Mouse (Mus musculus): Measurements from ENCODE around the gene D130043K22Rik.
"Not testable (repeated sequence)": the region's sequence is repeated elsewhere in the genome, so short reads cannot be mapped to it uniquely, and the experiment has no call there.

D130043K22Rik gene

GRCm38 (mm10) chr13:24832131-24832810 is 12.7 kb upstream of the D130043K22Rik start:
- no peak for DNase-seq

- DNase-seq = no peak
These were observed 12.2 kb upstream of the D130043K22Rik start for GRCm38 (mm10) chr13:24832811-24833155.

DNA sequence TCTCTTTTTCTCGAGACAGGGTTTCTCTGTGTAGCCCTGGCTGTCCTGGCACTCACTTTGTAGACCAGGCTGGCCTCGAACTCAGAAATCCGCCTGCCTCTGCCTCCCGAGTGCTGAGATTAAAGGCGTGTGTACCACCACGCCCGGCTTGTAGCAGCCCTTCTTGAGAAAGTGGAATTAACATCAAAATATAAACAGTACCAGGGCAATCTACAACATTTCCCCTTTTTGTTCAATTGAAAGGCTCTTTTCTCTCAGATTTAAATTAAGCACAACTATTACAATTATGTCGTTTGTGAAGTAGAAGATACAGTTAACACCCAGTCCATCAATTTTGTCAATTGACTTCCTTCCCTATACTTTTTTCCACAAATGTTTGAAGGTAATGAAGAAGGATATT is 7.2 kb upstream of the D130043K22Rik start:
- not testable (repeated sequence) for DNase-seq

GRCm38 (mm10) chr13:24839831-24840230 is 5.1 kb upstream of the D130043K22Rik start:
- no peak for DNase-seq

- no peak for DNase-seq
These were observed 3.2 kb upstream of the D130043K22Rik start for GRCm38 (mm10) chr13:24841702-24842101.

GRCm38 (mm10) chr13:24849318-24849717 is 4.4 kb downstream of the D130043K22Rik start:
- DNase-seq = no peak

DNA sequence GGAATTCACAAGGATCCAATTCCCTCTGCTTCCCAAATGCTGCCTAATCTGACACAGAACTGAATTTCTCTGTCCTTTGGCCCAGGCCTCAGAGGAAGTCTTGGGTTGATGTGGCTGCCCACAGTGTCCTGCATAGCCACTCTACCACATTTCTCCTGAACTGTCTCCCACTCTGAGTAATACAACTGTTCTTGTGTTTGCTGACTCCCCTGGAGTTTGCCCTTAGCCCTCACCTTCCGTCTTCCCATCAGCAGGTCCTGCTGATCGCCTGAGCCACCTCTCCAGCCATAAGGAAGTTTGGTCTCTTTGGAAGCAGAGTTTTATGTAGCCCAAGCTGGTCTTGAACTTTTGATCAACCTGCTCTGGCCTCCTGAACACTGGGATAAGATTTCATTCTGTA is 7.1 kb downstream of the D130043K22Rik start:
- DNase-seq = no peak

DNA sequence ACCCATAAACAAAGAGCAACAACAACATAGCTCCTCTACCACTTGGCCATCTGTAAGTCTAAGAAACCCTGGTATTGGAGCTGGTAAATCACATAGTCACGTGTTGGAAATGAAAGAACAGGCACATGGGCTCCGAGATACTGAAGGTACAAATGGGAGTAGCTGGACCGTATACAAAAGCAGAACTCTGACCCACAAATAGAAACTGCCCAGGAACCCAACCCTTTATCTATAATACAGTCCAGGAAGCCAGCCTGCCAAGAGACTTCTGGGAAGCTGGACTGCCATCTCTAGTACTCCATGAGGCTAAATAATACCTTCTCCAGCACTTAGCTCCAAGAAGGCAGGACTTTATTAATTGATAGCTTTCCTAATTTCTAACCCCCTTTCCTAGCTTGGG is 7.6 kb downstream of the D130043K22Rik start:
- no peak for DNase-seq

- DNase-seq = no peak
These were observed 14.2 kb downstream of the D130043K22Rik start for GRCm38 (mm10) chr13:24859115-24859514.

DNA sequence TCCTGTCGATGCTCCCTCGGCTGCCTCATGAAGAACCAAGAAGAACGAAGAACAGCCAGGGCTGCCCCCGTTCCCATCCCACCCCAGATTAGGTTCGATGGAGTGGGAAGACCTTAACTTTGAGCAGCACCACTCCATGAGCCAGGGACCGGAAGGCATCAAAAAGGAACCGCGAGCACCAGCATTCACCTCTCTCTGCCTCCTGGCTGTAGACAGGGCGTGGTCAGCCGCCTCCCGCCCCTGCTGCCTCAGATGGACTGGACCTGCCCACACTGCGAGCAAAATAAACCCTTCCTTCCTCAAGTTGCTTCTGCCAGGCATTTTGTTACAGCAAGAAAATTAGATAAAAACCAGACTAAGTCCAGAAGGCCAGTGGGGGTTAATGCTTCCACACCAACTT is 16.1 kb downstream of the D130043K22Rik start:
- no peak for DNase-seq

GRCm38 (mm10) chr13:24862021-24862420 is 17.1 kb downstream of the D130043K22Rik start:
- no peak for DNase-seq

- DNase-seq = peak; percentile 67
These were observed 17.6 kb downstream of the D130043K22Rik start for GRCm38 (mm10) chr13:24862520-24862919.

GRCm38 (mm10) chr13:24866430-24867402 is 21.8 kb downstream of the D130043K22Rik start:
- no peak for DNase-seq

GRCm38 (mm10) chr13:24867789-24868188 is 22.9 kb downstream of the D130043K22Rik start:
- no peak for DNase-seq

GRCm38 (mm10) chr13:24868233-24868632 is 23.3 kb downstream of the D130043K22Rik start:
- DNase-seq = no peak

- DNase-seq = no peak
These were observed 34.6 kb downstream of the D130043K22Rik start for GRCm38 (mm10) chr13:24879359-24880040.

GRCm38 (mm10) chr13:24880208-24880607 is 35.3 kb downstream of the D130043K22Rik start:
- no peak for DNase-seq

DNA sequence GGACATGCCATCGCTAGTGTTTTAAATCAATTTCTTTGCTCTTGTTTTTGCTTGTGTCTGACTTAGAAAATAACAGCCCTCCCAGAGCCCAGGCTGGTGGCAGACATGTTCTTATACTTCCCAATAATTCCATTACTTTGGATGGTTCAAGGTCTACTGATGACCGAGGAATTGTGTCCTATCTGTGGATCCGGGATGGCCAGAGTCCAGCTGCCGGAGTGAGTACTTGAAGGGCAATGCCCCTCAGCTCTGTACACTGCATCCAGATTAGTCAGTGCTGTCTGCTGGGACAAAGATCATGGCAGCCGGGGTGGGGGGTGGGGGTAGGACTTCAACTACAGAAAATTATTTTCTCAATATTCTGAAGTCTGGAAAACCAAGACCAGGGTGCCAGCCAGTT is 35.8 kb downstream of the D130043K22Rik start:
- DNase-seq = no peak

DNA sequence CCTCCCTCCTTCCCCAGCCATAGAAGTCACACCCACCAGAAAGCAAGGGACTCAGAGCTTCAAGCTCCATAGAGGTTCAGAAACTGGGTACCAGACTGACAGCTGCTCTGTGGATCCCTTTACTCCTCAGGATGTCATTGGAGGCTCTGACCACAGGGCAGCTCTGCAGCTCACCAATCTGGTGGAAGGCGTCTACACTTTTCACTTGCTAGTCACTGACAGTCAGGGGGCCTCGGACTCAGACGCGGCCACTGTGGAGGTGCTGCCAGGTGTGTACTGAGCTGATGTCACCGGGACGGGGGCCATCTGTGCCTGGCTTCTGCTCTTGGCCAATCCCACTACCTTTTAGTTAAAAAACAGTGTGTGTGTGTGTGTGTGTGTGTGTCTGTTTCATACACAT is 37.5 kb downstream of the D130043K22Rik start:
- no peak for DNase-seq

GRCm38 (mm10) chr13:24889554-24889953 is 44.6 kb downstream of the D130043K22Rik start:
- DNase-seq = no peak

GRCm38 (mm10) chr13:24892516-24892915 is 47.6 kb downstream of the D130043K22Rik start:
- no peak for DNase-seq

DNA sequence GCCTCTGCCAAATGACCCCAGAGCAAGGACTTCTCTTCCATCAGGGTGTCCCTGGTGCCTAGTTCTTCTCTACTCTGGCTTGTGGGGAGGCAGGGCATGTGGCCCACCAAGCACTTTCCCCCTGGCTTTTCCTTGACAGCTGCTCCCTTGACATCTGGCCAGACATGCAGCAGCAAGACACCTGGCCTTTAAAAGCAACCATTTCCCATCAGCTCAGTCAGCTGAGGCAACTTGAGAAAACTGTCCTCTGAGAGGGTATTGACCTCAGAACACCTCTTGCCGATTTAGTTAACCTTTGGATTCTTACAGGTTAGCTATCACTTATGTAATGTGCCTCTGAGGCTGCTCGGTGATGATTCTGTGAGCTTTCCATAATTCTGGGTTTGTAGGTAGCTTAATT is 48.9 kb downstream of the D130043K22Rik start:
- no peak for DNase-seq

DNA sequence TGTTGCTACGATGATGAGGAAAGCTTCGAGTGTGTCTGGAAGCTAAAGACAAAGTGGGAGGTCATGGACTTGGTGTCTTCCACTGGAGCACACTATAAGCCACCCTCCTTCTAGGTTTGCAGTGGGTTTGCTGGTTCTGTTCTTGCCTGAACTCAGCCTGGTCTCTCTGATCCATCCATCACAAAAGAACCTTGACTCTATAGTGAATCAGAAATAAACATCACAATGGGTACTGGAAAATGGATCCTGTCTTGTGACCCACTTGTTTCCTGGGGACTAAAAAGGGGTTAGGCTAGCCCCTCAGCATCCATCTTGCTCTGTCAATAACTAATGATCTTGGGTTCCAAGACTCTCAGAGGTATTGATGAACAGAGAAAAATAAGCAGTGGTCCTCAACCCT is 57.0 kb downstream of the D130043K22Rik start:
- DNase-seq = no peak

All from right cerebral cortex, postnatal 14 days (tissue).